Mouse (Mus musculus) neural tube, postnatal 0 days (tissue): Measurements from ENCODE around the gene Rhox8. TPM values are rescaled to one million over a fixed set of nuclear protein-coding genes. Genes with fewer than 3 reads are reported as not detected.

ENCODE experiments used
- polyA plus RNA-seq: library from polyadenylated mRNA; unstranded; fragments of >200 nt; fragmentation: Nextera tagmentation; extraction: Ambion mirVana; gene quantifications from 2 replicates; pipeline ENCODE4 v1.2.1, GENCODE M21; 2015

Rhox8 gene
- not detected in 2 replicates for polyA plus RNA-seq

GRCm38 (mm10) chrX:37878844-37879243 is at the start of gene Rhox8:
Rhox8 (minus strand) TSS chrX:37878944.

GRCm38 (mm10) chrX:37901670-37902069 is 22.9 kb upstream of the Rhox8 start, which contains the start of gene Rhox9:
Rhox9 (minus strand) TSS chrX:37901770.

GRCm38 (mm10) chrX:37897132-37897531 is 18.4 kb upstream of the Rhox8 start, which contains the start of gene Rhox7b:
Rhox7b (minus strand) TSS chrX:37897232.

GRCm38 (mm10) chrX:37831386-37831785 is 47.4 kb downstream of the Rhox8 start, which contains the start of gene Rhox7a:
Rhox7a (plus strand) TSS chrX:37831686.

GRCm38 (mm10) chrX:37826610-37827009 is 52.1 kb downstream of the Rhox8 start, which contains the start of gene Rhox6:
Rhox6 (plus strand) TSS chrX:37826910.

Other genes with a start within 250 kb of the Rhox8 start
- gene Rhox2g, start 235.5 kb downstream of the Rhox8 start, polyA plus RNA-seq = not detected in 2 replicates
- not detected in 2 replicates for gene Rhox4g, start 227.6 kb downstream of the Rhox8 start, polyA plus RNA-seq
- not detected in 2 replicates for gene Rhox3h, start 210.2 kb downstream of the Rhox8 start, polyA plus RNA-seq
- not detected in 2 replicates for gene Rhox2h, start 205.7 kb downstream of the Rhox8 start, polyA plus RNA-seq
- 0.35 and 0.75 TPM in 2 replicates for gene Rhox5, start 74.1 kb downstream of the Rhox8 start, polyA plus RNA-seq
- gene Rhox6, start 52.0 kb downstream of the Rhox8 start, polyA plus RNA-seq = not detected in 2 replicates
- gene Rhox7a, start 47.3 kb downstream of the Rhox8 start, polyA plus RNA-seq = not detected in 2 replicates
- gene Rhox7b, start 18.3 kb upstream of the Rhox8 start, polyA plus RNA-seq = not detected in 2 replicates
- gene Rhox9, start 22.8 kb upstream of the Rhox8 start, polyA plus RNA-seq = not detected in 2 replicates
- not detected in 2 replicates for gene Btg1-ps1, start 139.9 kb upstream of the Rhox8 start, polyA plus RNA-seq
- not detected in 2 replicates for gene Btg1-ps2, start 164.2 kb upstream of the Rhox8 start, polyA plus RNA-seq
- gene Rhox10, start 187.5 kb upstream of the Rhox8 start, polyA plus RNA-seq = not detected in 2 replicates
- gene Rhox11, start 206.2 kb upstream of the Rhox8 start, polyA plus RNA-seq = not detected in 2 replicates
- gene Rhox12, start 232.0 kb upstream of the Rhox8 start, polyA plus RNA-seq = not detected in 2 replicates
- gene Rhox13, start 242.3 kb upstream of the Rhox8 start, polyA plus RNA-seq = 0.18 TPM in 1 of 2 replicates, not detected in the other